Mouse (Mus musculus) C2C12 (cell line): ENCODE measurements around the gene Foxp1.

ENCODE experiments used
- CTCF ChIP-seq: IDR thresholded peaks from one replicate; pipeline ENCODE4 v1.5.1; 2011; ENCODE audit not compliant: control insufficient read depth, insufficient read depth, insufficient read length
- MAX ChIP-seq: IDR thresholded peaks from one replicate; pipeline ENCODE4 v1.6.1; 2011; ENCODE audit warnings: mild to moderate bottlenecking, control low read depth
- MYOD1 ChIP-seq: IDR thresholded peaks from one replicate; pipeline ENCODE4 v1.6.1; 2011; ENCODE audit warnings: low read depth; ENCODE audit not compliant: control insufficient read depth, insufficient read length
- MYOG ChIP-seq: IDR thresholded peaks from one replicate; pipeline ENCODE4 v1.6.1; 2011; ENCODE audit not compliant: control insufficient read depth, insufficient read length; ENCODE audit errors: extremely low read depth

DNA sequence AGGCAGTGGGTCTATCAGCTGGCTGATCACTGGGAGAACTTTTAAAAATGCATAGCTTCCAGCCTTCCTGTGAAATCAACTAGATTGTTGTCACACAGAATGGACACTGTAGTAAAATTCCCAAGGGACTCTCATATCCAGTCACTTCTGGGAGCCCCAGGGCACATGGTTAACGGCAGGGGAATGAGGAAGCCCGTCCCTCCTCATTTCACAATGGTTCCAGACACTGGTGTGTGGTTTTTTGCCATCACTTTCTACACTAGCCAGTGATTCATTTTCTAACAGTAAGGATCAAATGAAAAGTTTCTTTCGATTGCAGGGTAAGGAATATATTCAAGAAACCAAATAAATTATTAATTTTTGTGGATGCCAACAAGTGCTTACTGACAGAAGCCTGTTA is 54.7 kb downstream of the Foxp1 start:
- TF ChIP-seq CTCF (no peak), MYOD1 (no peak), MAX (no peak), MYOG (no peak)
